Mouse (Mus musculus): Measurements from ENCODE around the gene Lmtk3.

The Lmtk3 gene

GRCm38 (mm10) chr7:45783511-45784091 is at the start of gene Lmtk3:
Gene Lmtk3, plus strand, starts transcription at chr7:45783738.
- DNase-seq (ENCODE audit: low spot score): peak; percentile 77

DNA sequence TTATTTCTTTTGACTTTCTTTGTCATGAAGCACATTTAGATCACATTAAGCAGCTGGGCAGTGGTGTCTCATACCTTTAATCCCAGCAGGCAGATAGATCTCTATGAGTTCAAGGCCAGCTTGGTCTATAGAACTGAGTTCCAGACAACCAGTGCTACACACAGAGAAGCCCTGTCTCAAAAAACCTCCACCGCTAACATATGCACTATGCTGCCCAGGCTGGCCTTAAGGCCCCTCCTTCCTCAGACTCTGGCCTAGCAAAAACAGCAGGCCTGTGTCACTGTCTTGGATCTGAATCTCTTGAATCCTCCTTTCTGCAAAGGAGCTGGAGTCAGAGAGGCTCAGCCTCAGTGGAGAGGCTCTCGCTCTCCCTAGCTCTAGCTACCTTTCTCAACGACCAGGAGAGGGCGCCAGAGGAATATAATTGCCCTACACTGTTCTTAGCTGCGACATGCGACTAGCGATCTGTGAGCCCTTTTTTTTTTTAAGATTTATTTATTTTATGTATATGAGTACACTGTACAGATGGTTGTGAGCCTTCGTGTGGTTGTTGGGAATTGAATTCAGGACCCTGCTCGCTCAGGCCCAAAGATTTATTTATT is 44.3 kb upstream of the Lmtk3 start:
- peak; percentile 91 for DNase-seq (ENCODE audit: low spot score)

DNA sequence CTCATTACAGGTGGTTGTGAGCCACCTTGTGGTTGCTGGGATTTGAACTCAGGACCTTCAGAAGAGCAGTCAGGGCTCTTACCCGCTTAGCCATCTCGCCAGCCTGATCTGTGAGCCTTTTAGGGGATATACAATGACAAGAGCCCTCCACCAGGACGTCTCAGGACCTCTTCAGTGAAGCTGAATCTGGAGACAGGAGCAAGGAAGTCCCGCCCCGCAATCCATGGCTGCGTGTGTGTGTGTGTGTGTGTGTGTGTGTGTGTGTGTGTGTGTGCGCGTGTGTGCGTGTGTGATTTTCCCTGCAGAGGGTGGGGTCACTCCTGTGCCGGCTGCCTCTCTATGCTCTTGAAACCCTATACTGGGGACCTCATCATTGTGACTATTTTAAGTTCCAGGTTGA is 43.7 kb upstream of the Lmtk3 start:
- DNase-seq (ENCODE audit: low spot score): no peak

GRCm38 (mm10) chr7:45741308-45741707 is 42.2 kb upstream of the Lmtk3 start:
- no peak for DNase-seq (ENCODE audit: low spot score)

DNA sequence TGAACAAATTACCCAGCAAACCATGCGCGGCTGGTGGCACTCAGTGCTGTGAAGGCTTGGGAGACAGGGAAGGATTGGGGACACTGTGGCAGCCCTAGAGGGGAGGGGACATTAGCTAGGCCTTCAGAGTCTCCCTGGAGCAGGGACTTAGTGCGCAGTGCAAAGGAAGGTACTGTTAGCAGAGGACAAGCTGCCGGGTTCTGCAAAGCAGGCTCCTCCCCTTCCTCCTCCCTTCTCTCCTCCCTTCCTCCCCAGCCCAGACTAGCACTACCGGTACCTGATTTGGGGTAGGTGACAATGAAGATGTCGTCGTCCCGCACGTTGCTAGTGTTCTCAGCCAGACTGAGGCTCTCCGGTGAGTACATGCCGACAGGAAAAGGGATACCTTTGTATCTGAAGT is 41.8 kb upstream of the Lmtk3 start:
- no peak for DNase-seq (ENCODE audit: low spot score)

DNA sequence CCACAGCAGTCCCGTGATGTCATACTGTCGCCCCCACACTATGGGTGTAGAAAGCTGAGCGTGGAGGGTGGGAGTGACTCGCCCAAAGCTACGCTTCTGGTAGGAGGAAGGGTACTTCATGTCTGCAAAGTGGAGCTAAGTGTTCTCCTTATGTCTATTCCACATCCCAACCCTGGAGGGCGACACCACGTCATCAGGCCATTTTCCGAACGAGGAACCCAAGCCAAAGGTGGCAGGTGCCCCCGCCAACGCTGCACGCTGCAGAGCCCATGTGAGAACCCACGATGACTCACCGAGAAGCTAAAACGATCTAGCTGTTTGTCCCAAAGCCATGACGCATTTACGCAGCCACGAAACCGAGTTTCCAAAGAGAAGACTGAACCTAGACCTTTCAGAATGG is 41.2 kb upstream of the Lmtk3 start:
- no peak for DNase-seq (ENCODE audit: low spot score)

GRCm38 (mm10) chr7:45744387-45744786 is 39.2 kb upstream of the Lmtk3 start:
- DNase-seq (ENCODE audit: low spot score): peak; percentile 93

DNA sequence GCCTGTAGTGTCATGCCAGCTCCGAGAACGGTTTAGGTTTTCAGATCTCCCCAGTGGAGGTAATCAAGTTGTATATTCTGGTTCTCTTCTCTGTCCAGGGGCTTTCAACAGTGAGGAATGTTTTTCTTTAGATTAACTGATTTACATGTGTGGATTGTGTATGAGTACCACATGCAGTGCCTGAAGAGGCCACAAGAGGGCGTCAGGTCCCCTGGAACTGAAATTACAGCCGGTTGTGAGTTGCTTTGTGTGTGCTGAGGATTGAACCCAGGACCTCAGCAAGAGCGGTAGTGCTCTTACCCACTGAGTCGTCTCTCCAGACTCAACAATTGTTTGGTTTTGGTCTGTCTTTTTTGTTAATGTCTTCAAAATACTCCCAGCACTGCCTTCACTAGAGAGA is 37.0 kb upstream of the Lmtk3 start:
- no peak for DNase-seq (ENCODE audit: low spot score)

DNA sequence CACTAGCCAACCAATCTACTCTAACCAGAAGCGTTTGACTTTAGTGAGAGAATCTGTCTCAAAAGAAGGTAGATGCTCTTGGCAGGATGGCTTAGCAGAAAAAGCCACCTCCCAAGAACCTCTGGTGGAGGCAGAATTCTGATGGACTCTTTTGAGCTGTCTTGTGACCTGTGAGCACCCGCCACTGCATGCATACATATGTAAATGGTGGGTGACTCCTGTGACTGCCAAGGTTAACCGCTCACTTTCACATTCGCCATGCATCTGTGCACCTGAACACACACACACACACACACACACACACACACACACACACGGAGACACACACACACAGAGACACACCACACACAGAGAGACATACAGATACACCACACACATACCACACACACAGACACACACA is 36.1 kb upstream of the Lmtk3 start:
- DNase-seq (ENCODE audit: low spot score): no peak

DNA sequence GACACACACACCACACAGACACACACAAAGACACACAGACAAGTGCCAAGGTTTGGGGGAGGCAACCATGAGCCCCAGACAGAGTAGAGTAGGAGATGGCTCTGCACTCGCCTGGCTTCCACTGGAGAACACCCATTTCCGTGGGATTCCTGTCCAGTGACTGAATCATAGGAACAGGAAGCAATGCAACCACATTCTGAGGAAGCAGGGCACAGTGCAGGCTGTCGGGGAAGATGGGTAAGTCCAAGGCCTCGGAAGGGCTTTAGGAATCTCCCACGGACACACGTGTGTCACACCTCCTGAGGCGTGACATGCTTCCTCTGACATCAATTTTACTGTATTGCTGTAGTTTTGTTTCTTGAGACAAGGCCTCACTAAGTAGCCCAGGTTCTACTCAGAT is 35.4 kb upstream of the Lmtk3 start:
- DNase-seq (ENCODE audit: low spot score): no peak

DNA sequence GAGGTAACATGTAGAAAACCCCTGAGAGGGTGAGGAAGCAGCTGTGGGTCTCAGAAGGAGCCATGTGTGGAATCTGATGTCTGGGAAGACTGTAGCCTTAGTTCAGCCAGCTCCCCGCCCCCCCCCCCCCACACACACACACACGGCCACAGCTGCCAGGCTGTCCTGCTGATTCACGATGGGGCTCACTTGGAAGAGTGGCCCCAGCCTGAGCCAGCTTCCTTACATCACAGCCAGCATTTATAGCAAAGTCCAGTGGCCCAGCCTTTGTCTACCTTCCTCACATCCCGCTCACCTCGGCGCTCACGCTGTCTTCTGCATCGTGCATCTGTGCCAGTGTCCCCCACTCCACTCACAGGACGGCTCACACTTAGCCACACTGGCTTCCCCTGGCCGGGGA is 34.1 kb upstream of the Lmtk3 start:
- no peak for DNase-seq (ENCODE audit: low spot score)

GRCm38 (mm10) chr7:45750162-45750561 is 33.4 kb upstream of the Lmtk3 start:
- no peak for DNase-seq (ENCODE audit: low spot score)

DNA sequence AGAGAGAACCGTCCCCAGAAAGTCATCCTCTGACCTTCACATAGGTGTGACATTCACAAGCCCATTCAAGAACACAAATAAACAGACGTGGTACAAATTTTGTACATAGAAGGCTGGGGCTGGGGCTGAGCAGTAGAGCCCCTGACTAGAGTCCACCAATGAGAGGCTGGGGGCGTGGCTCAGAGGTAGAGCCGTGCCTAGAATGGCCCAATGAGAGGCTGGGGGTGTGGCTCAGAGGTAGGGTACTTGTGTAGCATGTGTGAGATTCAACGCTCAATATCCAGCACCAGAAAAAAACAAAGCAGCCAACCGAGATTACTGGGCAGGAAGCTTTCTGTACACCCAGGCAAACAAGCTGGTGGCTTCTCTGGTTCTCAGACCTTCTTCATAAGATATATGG is 27.8 kb upstream of the Lmtk3 start:
- DNase-seq (ENCODE audit: low spot score): no peak

GRCm38 (mm10) chr7:45759400-45759799 is 24.1 kb upstream of the Lmtk3 start:
- no peak for DNase-seq (ENCODE audit: low spot score)

- no peak for DNase-seq (ENCODE audit: low spot score)
These were observed 23.4 kb upstream of the Lmtk3 start for GRCm38 (mm10) chr7:45760151-45760550.

- no peak for DNase-seq (ENCODE audit: low spot score)
These were observed 17.5 kb upstream of the Lmtk3 start for GRCm38 (mm10) chr7:45765995-45766394.

DNA sequence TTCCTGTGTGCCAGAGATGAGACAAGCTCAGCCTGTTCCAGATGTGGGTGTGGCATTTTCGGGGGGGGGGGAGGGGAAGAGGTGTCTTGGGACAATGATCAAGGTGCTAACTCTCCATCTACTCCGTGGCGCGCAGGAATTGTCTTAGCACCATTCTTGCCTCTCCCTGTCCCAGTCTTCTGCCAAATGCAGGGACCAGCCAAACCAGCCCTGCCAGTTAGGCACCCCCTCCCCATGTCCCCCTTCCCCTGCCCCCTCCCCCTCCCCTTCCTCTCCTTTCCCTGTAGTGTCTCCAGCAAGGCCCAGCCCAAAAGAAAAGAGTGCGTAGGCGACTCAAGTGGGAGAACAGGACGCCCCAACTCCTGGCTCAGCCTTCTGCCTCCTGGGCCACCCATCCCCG is 16.8 kb upstream of the Lmtk3 start:
- DNase-seq (ENCODE audit: low spot score): no peak

- no peak for DNase-seq (ENCODE audit: low spot score)
These were observed 16.0 kb upstream of the Lmtk3 start for GRCm38 (mm10) chr7:45767500-45767899.

DNA sequence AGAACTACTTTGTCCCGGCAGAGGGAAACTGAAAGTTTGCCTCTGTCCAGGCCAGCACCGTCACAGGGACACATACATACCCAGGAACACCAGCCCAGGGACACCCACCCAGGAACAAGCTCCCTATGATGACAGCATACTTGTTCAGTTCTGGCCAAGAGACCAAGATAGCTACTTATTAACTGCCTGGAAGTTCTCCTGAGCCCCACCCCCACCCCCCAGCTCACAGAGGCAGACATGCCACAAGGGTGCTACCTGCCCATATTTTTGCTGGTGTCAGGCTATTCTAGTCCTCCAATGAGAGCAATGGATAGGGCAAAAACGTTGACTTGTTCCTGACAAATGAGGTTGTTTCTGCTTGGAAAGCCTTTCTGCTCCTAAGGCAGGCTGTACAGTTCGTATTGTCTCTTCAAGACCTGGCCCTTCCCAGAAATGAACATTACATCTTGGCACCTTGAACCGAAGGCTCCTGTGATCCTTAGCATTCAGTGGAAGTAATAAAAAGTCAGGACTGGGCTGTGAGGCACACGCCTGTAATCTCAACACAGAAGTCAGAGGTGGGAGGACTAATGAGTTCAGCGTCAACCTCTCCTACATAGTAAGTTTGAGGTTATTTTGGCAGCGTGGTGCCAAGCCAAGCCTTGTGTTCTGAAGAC is 13.0 kb upstream of the Lmtk3 start:
- no peak for DNase-seq (ENCODE audit: low spot score)

DNA sequence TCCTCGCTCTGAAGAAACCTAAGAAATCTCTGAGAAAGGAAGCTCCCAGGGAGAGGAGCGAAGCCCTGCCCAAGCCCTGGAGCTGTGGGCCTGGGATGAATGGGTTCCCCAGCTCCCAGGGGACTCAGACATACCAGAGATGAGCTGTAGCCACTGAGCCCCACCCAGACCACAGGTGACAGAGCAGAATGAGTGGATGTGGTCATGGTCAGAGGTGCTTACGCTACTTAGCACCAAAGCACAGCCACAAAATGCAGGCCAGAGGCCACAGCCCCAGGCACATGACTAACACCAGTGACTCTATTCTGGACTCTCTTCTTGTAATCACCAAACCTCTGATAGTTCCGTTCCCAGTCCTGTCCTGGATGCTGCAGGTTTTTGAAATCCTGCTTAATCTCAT is 12.4 kb upstream of the Lmtk3 start:
- no peak for DNase-seq (ENCODE audit: low spot score)

- no peak for DNase-seq (ENCODE audit: low spot score)
These were observed 8.3 kb upstream of the Lmtk3 start for GRCm38 (mm10) chr7:45775237-45775636.

- no peak for DNase-seq (ENCODE audit: low spot score)
These were observed 4.4 kb upstream of the Lmtk3 start for GRCm38 (mm10) chr7:45779081-45779641.

DNA sequence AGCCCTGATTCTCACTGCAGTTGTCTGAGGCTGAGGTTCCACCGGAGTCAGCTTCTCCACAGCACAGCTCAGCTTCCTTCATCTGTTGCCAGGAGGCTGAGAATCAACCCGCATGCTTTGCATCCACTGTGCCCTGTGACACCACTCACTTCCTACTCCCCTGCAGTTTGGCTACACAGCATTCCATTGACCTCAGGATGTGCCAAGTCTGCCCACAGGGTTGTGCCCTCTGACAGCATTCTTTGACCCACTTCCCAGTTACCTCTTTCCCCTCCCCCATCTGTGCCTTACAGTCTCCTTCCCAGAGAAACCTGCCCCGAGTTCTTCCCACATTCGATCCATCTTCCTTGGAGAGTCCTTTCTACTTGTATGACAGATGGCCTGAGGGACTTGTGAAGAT is 1.3 kb upstream of the Lmtk3 start:
- DNase-seq (ENCODE audit: low spot score): no peak
